ENCODE assay signal across 10 mouse cellular contexts in the genomic region with DNA sequence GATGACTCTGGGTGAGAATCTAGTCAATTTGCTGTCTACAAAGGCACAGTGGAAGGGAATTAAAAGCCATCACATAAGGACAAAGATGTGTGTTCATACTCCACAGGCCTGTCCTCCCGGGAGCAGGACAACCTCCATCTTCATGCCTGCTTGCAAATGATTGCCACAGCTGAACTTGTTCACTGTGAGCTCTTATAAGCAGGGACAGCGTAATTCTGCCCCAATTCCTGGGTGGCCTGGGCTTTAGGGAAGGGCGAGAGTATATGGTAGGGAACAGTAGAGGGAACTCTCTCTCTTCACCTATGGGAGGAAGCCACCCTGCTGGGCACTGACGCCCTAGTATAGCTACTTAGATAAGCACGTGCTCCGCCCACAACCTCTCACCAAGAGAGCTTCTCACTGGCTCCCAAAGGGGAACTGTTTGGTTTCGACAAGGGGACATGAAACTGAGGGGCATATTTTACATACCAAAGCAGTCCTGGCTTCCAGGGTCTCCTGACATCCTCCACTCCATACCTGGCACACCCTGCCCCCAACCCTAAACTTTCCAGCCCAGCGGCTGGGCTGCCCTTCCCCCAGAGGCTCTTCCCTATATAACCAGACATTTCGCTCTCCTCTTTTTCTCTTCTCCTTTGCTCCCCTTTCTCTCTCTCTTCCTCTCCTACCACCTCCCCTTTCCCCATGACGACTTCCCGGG. TPM values are rescaled to one million over a fixed set of nuclear protein-coding genes. Genes with fewer than 3 reads are reported as not detected.
A peak's percentile ranks its signal among the peaks of the same experiment; 100 is the strongest.
DNase-seq lines count a peak whose midpoint lies in the region; ATAC-seq lines count a peak whose summit lies in the region.
"Had no signal": no experiment of that assay in that cellular context is flagged by ENCODE, and none has a peak within 500 bp of the region (broad histone marks: within the 10 kb centered on the region; RNA-seq: fewer than 3 reads in every experiment).

No protein-coding gene starts in this region.

- H3K4me1 ChIP-seq in heart, embryonic 16.5 days (ENCODE audit: control insufficient read depth, insufficient read depth, low read length) = peaks cover 37% of the 10 kb centered on the region

- no peak overlapping the region for H3K9ac ChIP-seq in heart, embryonic 16.5 days (ENCODE audit: low read length)

- H3K4me3 ChIP-seq in heart, embryonic 16.5 days (ENCODE audit: low read length) = no peak overlapping the region

- intact Hi-C loops in left cerebral cortex, postnatal 36 days (cut with DNase I) = no loop called here

- DNase-seq in thymus, postnatal 4 days = peak; percentile 24
- no peak for DNase-seq in thymus, postnatal 10 days (ENCODE audit: low spot score in 2 of 2)
- peak; percentile 28 for DNase-seq in lung, postnatal 14 days
- peak; percentile 24 for DNase-seq in yolk sac, embryonic 10.5 days (ENCODE audit: low spot score)
- no peak for DNase-seq in left cerebral cortex, postnatal 36 days (ENCODE audit: low spot score in 2 of 2)
- no peak for DNase-seq in adrenal gland, postnatal 10 days
- DNase-seq: midbrain, embryonic 14.5 days; thymus, postnatal 36 days had no signal

- peak overlapping the region; percentile 39 for H3K4me2 ChIP-seq in heart, embryonic 16.5 days (ENCODE audit: low read depth, low read length)

- H3K36me3 ChIP-seq in heart, embryonic 16.5 days (ENCODE audit: control insufficient read depth, insufficient read depth) = no peaks in the 10 kb centered on the region

- ATAC-seq in heart, embryonic 16.5 days (replicated peaks; ENCODE audit: extremely low read depth, insufficient read depth, low FRiP score) = peak; percentile 75
- no peak for ATAC-seq in activated CD4-positive, CD25-positive, alpha-beta regulatory T cell, adult 4 months

- no peaks in the 10 kb centered on the region for H3K27me3 ChIP-seq in heart, embryonic 16.5 days (ENCODE audit: control insufficient read depth, insufficient read depth, low read length)

- 0 out of 2 replicates have a peak overlapping the region, but pooled peaks have one; percentile 6 for H3K27ac ChIP-seq in heart, embryonic 16.5 days (ENCODE audit: low read length)

- WGBS in heart, embryonic 16.5 days = 27% methylated on average over 11 of the region's 11 CpGs

- no peaks in the 10 kb centered on the region for H3K9me3 ChIP-seq in heart, embryonic 16.5 days (replicated peaks; ENCODE audit: control insufficient read depth, low read length)

RNA-seq across cellular contexts. Expression of a gene that starts 12.4 kb away (rescaled TPM):
- polyA plus RNA-seq in heart, embryonic 16.5 days (2015; fragmentation: Nextera tagmentation; extraction: Ambion mirVana) = 35.8 and 40.2 TPM in 2 replicates
- total RNA-seq in left cerebral cortex, postnatal 36 days (2021) = 100 to 1,000 TPM; 102 to 116 TPM
- 10 to 100 TPM; 30.0 to 36.1 TPM for polyA plus RNA-seq in activated CD4-positive, CD25-positive, alpha-beta regulatory T cell, adult 4 months (2017; shearing (Covaris generic))
- 10 to 100 TPM; 64.4 to 78.1 TPM for total RNA-seq in adrenal gland, postnatal 10 days (2021)

Comparison
In these comparisons a context has a peak if more than half of its experiments do, and no peak if none do; other contexts are left out.
1. DNase-seq: peak in thymus, postnatal 4 days (single experiment), lung, postnatal 14 days (single experiment) and yolk sac, embryonic 10.5 days (single experiment); none in thymus, postnatal 10 days (0 of 2), left cerebral cortex, postnatal 36 days (0 of 2) and adrenal gland, postnatal 10 days (single experiment).